Mouse (Mus musculus): ENCODE measurements around the gene Gpr15. TPM values are rescaled to one million over a fixed set of nuclear protein-coding genes. Genes with fewer than 3 reads are reported as not detected.

Gene Gpr15
- polyA plus RNA-seq, 2 experiments from 2014 or later = 35.4 to 55.3 TPM

DNA sequence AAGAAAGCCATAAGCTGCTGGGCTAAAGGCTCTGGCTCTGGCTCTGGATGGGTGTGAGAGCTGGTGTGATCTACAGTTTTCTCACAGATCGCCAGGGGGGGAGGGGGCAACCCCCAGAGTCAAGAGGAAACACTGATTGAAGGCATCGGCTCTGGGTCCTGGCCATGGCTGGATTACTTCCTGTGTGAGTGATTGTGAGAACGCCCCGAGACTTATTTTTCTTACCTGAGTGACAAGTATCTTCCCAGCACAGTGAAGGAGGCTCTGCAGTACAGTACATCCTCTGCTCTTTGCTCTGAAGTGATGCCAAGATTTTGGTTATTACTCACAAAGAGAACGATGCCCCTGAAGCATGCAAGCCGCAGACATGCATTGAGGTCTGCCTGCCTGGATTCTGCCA is 17.1 kb downstream of the Gpr15 start:
- ATAC-seq = peak; percentile 84

DNA sequence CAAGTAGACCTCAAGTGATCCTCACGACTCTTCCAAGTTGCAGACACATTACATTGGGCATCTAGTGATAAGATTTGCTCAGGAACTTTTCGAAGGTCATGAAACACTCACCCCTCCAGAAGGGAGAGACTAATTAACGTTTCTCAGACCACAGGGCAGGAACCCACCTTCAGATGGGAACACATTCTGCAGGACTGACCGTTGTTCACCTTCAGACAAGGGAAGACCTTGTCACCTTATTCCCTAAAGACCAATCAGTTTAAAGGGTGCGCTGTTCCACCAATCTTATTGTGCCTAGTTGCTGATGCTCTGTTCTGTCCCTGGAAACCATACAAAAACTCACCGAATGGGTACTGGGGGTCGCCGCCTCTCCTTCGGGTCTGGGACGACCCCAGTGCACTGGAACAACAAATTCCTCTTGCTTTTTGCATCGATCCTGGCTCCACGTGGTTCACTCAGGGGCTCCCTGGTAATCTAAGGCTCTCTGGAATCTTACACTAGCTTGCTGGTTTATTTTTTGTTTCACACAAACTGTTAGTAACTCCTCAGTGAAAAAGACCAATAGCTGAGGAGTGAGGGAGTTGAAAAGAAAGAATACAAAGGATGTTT is 17.9 kb downstream of the Gpr15 start:
- no peak for ATAC-seq

DNA sequence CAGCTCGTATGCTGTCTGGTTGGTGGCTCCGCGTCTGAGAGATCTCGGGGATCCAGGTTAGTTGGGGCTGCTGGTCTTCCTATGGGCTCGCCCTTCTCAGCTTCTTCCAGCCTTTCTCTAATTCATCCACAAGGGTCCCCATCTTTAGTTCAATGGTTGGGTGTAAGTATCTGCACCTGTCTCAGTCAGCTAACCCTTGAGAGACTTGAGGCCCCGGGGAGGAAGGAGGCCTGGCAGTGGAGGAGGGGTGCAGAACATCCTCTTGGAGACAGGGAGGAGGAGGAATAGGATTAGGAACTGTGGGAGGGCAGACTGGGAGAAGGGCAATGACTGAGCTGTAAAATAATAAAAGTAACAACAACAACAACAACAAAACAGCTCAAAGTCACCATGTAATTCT is 18.7 kb downstream of the Gpr15 start:
- ATAC-seq = no peak

DNA sequence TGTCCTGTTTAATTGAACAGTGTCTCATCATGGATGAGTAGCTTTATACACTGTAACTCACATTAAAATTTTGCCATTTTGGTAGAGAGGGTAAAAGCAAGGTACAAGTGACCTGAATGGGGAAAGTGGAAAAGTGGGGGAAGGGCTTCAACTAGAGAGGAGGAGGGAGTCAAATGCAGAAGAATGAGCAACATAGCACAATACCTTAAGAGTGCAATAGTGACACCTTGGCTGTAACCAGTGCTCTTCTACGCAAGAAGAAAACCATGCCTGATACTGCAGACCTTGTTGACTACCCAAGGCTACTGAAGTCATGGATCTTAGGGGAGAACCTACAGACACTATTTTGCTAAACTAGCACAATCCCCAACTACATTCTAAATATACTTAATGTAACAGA is 21.6 kb downstream of the Gpr15 start:
- ATAC-seq = no peak

DNA sequence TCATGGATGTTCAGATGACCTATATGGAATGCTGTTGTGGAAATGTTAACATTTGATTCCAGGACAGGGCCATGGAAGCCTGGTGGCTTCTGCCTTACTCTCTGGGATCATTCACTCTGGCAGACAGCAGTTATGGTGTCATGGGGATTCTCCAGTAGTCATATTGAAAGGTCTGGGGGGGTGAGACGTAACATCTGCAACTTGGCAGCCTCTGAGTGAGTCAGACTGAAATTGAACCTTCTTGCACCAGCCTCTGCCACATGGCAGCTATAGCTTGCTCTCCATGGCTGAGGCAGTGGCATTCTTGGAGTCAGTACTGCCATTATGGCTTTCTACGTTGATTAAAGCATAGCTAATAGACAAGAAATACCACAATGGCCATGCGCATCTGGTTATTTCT is 22.1 kb downstream of the Gpr15 start:
- peak; percentile 47 for ATAC-seq

DNA sequence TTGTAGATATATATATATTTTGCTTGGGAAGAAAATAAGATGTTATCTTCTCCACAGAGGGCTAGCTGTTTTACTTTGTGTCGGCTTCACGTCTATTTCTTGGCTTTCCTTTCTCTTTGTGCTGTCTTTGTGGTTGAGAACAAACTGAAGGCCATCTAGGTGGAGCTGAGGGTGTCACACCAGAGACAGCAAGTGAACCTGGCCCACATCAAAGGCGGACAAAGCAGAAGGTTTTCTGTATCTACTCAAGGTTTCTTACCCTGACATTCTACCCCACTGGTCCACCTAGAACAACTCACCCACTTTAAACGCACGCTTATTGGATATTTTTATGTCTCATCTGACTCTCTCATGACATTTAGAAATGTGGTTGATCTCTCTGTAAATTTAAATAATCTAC is 24.8 kb downstream of the Gpr15 start:
- ATAC-seq = peak; percentile 38

DNA sequence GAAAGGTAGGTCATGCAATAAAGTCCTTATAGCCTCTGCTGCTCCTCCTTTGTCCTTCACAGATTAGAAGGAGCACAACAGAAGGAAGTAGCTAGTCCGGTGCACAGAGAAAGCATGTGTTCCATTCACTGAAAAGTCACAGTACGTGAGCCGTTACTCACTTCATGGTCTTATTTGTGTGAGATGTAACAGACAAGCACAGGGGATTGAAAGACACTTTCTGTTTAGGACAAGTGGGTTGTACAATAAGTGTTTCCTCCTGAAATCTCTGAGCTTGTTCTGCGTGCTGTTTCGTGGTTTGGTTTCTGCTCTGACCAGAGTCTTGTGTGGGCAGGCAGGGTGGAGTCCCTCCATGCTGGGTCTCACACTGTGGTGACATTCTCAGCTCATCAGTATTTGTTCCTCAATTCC is 28.5 kb downstream of the Gpr15 start:
- ATAC-seq = peak; percentile 41

DNA sequence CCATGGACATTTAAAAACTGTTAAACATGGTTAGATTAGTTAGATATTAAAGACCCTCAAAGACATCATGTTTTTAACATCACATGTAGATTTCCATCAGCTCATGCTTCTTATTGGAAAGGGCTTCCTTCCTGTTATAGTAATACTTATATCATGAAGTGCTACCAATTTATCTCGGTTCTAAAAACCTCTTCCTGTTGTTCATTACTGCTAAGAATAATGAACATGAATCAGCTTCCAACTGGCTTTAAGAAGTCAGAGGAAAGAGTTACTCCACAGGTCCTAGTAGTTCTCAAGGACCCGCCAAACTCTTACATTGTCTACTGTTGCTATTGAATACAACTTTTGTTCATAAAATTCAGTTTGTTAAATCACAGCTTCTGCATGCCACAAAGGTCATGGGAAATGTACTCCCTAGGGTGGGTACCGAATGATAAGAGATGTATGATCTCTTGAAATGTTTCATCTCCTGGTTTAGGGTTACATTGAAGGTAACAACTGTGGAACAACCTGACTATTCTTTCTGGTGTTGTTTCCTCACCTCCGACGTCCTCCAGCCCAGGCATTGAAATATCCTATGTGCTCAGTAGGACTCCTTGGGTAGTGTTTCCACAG is 29.2 kb downstream of the Gpr15 start:
- ATAC-seq = peak; percentile 25

DNA sequence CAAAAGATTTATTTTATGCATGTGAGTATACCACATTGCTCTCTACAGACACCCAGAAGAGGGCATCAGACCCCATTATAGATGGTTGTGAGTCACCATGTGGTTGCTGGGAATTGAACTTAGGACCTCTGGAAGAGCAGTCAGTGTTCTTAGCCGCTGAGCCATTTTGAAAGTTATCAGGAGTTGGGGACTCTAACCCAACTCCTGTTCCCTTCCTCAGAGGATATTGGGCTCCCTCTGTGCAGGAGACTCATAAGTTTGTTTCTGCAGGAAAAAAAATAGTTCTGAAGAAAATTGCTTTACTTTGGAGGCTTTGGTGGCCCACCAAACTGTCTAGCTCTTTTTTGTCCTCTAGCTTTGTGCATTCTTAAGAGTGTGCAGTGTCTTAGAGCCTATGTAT is 30.3 kb downstream of the Gpr15 start:
- ATAC-seq = no peak

DNA sequence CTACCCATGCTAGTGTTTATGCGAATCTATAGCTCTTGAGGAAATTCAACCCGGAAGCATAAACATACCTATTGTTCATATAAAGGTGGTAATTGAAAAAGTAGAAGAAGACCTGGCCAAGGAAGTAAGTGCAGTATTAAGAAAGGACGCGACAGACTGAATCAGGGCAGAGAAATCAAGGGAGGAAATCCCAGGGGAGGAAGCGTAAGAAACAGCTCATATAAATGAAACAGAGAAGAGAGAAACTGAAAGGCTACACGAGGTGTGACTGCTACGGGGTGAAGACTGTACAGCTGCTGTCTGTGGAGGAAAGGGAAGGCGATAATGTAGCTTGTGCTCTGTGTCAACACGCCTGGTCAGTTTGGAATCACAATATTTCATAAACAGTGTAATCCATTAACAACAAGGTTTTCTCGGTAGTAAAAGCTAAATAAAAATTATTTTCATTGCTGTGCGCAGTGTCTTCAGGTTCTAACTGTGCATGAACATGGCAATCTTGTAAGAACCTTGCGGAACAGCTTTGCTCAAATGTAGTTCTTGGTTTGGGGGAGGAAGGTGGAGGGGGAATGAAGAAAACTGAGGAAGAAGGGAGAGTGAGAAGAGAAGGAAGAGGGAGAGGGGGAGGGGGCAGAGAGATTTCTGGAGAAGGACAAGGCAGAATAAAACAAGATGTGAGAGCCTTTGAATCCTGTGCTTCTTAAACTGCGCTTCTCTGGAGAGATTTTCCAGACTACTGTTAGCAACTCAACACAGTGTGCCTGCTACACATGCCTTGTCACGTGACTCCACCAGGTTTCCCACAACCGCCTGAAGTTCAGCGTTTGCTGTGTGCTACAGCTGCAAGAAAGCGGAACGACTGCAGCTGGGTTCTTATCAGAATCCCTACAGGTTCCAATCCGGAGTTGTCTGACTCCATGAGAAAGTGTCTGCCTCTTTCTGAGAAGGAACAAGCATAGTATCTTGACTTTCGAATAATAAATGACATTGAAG is 33.0 kb downstream of the Gpr15 start:
- peak; percentile 51 for ATAC-seq

DNA sequence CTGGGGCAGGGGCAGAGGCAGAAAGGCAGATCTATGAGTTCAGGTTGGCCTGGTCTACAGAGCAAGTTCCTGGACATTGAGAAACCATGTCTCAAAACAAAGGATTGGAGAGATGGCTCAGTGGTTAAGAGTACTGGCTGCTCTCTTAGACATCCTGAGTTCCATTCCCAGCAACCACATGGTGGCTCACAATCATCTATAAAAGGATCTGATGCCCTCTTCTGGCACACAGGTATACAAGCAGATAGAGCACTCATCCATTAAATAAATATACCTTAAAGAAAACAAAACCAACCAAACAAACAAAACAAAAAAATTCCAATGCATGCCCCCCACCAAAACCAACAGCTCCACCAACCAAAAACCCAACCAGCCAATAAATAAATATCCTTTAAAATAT is 34.3 kb downstream of the Gpr15 start:
- peak; percentile 37 for ATAC-seq

DNA sequence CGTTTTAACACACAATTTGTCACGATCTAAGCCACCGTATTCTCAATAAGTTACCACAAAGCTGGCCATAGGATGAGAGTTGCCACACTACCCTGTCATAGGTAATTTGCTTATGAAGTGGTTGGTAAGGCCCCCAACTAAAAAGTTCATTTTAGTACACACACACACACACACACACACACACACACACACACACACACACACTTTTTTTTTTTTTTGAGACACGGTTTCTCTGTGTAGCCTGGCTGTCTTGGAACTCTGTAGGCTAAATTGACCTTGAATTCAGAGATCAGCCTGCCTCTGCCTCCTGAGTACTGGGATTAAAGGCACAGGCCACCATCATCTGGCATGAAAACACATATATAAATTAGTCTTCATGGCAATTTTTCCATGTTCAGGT is 35.0 kb downstream of the Gpr15 start:
- no peak for ATAC-seq

DNA sequence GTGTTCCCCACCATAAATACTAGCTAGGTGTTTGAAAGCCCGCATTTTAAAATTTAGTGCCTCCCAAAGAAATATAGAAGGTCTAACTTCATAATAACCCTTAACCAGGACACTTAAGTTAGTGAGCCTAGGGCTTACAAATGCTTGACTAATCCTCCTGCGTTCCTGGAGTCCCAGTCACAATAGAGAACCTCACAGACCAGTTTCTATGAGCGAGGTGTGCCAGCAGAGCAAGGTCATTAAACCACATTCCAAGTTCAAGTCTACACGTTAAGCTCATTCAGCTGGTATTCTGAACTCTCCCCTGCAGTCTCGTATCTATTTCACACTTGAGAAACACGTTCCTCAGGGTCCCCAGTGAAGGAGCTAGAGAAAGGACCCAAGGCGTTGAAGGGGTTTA is 36.0 kb downstream of the Gpr15 start:
- no peak for ATAC-seq

DNA sequence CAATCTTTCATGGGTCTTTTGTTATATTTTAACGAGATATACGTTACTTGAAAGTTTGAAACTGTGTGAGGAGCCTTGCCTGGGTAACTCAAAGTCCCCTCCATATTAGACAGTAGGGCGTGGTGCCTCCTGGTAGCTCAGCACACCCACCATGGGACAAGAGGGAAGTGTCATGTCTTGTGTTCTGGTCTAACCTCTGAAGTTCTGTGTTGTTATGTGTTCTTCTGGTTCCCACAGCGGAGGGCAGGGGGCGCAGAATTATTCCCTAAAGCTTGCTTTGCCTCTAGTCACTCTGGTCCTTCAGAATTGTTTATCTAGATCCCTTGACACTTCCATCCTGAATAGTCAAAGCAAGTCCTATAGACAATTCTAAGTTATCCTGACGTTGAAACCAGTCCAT is 36.8 kb downstream of the Gpr15 start:
- no peak for ATAC-seq

DNA sequence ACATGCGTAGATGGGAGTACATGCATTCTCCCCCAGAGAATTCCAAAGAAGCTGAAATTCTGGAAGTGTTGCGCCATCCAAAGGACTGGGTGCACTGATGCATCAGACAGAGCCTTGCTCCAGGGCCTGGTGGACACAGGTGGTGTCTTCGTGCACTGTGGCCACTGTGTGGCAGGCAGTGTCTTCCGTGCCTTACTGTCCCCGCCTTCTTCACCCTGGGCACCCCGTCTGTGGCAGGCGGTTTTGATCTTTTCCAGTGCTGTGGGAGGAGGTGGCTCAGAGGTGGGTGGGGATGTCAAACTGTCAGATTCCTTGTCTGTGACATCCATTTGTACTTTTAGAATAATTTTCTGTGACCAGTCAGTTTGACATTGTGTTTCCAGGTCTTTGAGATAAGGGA is 40.2 kb downstream of the Gpr15 start:
- ATAC-seq = peak; percentile 79

DNA sequence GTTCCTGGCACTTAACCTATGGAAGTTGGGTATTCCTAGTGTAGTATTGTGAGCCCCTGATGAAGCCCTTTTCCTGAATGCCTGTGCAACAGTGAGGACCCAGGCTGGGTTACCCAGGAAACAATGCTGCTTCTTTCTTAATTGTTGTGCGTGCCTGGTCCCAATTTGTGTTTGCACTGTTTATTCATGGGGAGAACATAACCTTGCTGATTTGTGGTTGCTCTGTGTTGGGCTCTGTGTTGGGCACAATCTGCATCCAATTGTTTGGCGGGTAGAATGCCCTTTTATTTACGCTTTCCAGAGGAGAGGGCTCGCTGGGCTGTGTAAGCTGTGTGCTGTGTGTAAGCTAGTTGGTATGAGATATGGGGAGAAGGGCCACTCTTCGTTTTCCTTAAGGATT is 41.4 kb downstream of the Gpr15 start:
- no peak for ATAC-seq

DNA sequence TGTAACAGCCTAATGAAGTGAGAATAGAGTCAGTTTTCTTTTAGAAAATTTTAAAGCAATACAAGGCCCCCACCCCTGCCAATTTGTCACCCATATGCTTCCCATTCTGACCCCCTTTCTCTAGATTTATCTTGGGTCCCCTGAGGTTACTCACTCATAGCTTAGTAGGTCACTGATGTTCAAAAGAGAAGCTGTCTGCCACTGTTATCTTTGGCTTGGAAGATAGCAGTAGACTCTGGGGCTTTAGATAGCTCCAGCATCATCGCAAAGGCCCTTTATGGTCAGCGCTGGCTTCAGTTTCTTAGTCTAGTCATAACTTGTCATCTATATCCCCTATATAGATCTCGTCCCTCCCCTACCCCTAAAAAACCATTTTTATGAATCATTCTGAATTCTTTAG is 42.2 kb downstream of the Gpr15 start:
- ATAC-seq = no peak

DNA sequence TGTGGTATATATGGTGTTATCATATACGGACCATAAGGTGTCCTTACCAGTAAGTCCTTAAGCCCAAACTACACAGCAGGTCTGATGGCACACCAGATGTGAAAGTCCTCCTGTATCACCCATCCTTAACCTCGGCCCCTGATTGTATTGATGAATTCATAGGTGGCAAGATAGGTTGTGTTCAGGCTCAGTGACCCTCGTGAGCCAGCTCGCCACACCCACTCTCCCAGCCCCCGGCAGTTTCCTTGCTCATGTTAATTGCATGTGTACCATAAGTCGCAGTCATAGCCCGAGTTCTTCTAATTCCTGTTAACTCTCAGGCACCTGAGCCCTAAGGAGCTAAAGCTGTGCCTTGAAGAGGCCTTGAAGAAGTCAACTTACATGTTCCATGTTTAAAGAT is 42.7 kb downstream of the Gpr15 start:
- no peak for ATAC-seq

DNA sequence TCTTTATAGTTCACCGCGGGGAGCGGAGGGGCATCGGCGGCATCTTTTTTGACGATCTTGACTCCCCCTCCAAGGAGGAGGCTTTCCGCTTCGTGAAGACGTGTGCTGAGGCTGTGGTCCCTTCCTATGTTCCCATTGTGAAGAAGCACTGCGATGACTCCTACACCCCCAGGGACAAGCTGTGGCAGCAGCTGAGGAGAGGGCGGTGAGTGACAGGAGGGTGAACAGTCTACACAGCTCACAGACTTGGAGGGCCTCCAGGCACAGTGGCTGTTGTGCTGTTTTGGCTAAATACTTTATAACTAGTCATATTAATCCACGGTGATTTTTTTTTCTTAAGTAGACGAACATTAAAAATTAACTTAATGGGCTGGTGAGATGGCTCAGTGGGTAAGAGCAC is 43.6 kb downstream of the Gpr15 start:
- no peak for ATAC-seq

DNA sequence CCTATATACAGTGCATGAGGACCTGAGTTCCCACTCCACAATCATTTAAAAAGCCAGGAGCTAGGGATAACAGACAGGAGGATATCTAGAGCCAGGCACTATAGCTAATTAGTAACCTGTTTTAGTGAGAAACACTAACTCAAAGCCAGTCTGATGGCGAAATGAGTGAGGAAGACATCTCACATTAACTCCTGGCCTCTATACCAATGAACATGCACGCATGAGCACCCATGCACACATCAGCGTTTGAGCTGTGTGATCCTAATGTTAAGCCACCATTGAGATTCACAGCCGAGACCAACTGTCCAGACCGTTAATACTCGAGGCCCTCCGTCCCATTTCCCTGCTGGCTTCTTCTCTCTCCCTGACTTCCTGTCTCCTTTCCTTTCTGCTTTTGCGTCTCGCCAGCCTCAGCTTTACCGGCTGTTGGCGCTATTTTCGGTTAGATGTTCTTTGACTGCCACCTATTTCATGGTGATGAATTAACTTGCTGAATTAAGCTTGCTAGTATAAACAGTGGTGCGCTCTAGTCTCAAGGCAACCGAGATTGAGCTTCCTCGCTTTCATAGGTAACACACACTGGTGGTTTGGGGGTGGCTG is 45.0 kb downstream of the Gpr15 start:
- no peak for ATAC-seq

DNA sequence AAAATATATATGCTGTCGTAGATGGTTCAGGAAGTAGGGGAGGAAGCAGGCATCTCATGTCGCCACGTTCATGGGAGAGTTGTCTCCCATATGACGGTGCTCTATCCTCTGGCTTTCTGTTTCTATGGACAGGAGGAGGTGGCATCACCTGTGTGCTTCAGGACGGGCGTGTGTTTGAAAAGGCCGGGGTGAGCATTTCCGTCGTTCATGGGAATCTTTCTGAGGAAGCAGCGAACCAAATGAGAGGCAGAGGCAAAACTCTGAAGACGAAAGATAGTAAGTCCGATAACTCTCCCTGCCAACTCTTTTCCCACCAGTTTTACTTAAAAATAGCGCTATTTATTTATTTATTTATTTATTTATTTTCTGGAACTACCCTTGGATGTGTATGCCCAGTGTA is 46.5 kb downstream of the Gpr15 start:
- ATAC-seq = no peak

DNA sequence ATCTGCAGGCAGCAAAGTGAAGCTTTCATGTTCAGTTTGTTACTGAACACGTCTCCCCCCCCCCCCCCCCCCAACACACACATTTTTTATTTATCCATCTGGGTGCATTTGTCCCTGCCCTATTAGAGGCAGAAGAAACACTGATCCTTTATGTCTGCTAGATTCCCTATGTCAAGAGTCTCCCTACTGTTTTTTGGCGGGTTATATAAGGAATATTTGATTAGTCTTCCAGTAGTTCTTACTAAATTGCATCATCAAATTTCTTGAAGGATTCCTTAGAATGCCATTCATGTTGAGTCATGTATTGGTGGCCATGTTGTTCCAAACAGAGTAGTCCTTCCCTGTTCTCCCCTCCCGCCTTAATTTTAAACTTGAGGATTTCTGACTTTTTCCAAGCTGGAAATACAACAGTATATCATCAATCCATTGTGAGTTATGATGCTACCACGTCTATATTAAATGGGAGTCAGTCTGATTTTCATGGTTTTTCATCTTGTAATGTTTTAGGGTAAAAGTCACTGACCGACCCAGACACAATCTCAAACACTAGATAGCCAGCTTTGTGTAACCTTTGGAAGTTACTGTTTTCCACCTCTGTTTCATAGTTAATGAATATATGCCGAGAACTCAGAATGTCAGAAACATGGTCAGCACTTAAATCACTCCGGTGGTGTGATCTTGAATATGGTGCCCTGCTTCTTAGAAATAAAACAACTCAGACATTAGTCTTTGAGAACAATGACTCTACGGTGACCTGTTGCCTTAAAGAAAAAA is 47.5 kb downstream of the Gpr15 start:
- ATAC-seq = no peak

DNA sequence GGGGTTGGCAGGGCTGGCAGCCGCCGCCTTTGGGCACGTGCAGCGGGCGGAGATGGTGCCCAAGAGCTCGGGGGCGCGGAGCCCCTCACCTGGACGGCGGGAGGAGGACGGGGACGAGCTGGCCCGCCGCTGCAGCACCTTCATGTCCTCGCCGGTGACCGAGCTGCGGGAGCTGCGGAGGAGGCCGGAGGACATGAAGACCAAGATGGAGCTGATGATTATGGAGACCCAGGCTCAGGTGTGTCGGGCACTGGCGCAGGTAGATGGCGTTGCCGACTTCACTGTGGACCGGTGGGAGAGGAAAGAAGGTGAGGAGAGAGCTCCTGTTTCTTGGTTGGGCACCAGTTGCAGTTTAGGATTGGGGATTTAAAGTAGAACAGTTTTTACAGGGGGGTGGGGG is 48.2 kb downstream of the Gpr15 start:
- ATAC-seq = peak; percentile 33

Data from CD4-positive, CD25-positive, alpha-beta regulatory T cell, adult 4 months (primary cell).